Mouse (Mus musculus): ENCODE data around the gene H2afv. TPM values are rescaled to one million over a fixed set of nuclear protein-coding genes. Genes with fewer than 3 reads are reported as not detected.

H2afv gene
- polyA plus RNA-seq (2012; rRNA removed; ENCODE audit: low replicate concordance): 37.4 and 90.6 TPM in 2 replicates

GRCm38 (mm10) chr11:6444077-6444853 is at the start of gene H2afv:
H2afv (minus strand) TSS chr11:6444443.

GRCm38 (mm10) chr11:6475867-6476484 is 31.7 kb upstream of the H2afv start, which contains the start of gene Purb:
Purb (minus strand) TSS chr11:6475917.

GRCm38 (mm10) chr11:6414751-6415550 is 29.3 kb downstream of the H2afv start, which contains the start of gene Ppia:
Ppia (plus strand) TSS chr11:6415443.

GRCm38 (mm10) chr11:6388726-6389413 is 55.4 kb downstream of the H2afv start, which contains the start of gene Zmiz2:
Zmiz2 (plus strand) TSS chr11:6389074.

Other genes starting within 250 kb of the H2afv start
- not detected in 2 replicates for gene A730071L15Rik, start 244.4 kb downstream of the H2afv start, polyA plus RNA-seq (2012; rRNA removed; ENCODE audit: low replicate concordance)
- 45.7 and 62.2 TPM in 2 replicates for gene Nudcd3, start 244.0 kb downstream of the H2afv start, polyA plus RNA-seq (2012; rRNA removed; ENCODE audit: low replicate concordance)
- gene Npc1l1, start 214.3 kb downstream of the H2afv start, polyA plus RNA-seq (2012; rRNA removed; ENCODE audit: low replicate concordance): 0.14 and 0.42 TPM in 2 replicates
- gene Ddx56, start 176.7 kb downstream of the H2afv start, polyA plus RNA-seq (2012; rRNA removed; ENCODE audit: low replicate concordance): 41.4 and 53.5 TPM in 2 replicates
- gene Tmed4, start 169.6 kb downstream of the H2afv start, polyA plus RNA-seq (2012; rRNA removed; ENCODE audit: low replicate concordance): 127 and 129 TPM in 2 replicates
- gene Ogdh, start 152.8 kb downstream of the H2afv start, polyA plus RNA-seq (2012; rRNA removed; ENCODE audit: low replicate concordance): 240 and 319 TPM in 2 replicates
- gene Zmiz2, start 55.4 kb downstream of the H2afv start, polyA plus RNA-seq (2012; rRNA removed; ENCODE audit: low replicate concordance): 29.4 and 50.4 TPM in 2 replicates
- gene Ppia, start 29.0 kb downstream of the H2afv start, polyA plus RNA-seq (2012; rRNA removed; ENCODE audit: low replicate concordance): 983 and 1,438 TPM in 2 replicates
- 6.3 and 11.4 TPM in 2 replicates for gene Purb, start 31.5 kb upstream of the H2afv start, polyA plus RNA-seq (2012; rRNA removed; ENCODE audit: low replicate concordance)
- gene Myo1g, start 76.5 kb upstream of the H2afv start, polyA plus RNA-seq (2012; rRNA removed; ENCODE audit: low replicate concordance): 18.7 and 21.1 TPM in 2 replicates
- gene Ccm2, start 102.4 kb upstream of the H2afv start, polyA plus RNA-seq (2012; rRNA removed; ENCODE audit: low replicate concordance): 131 and 134 TPM in 2 replicates
- gene Nacad, start 161.6 kb upstream of the H2afv start, polyA plus RNA-seq (2012; rRNA removed; ENCODE audit: low replicate concordance): 1.4 and 12.8 TPM in 2 replicates
- 70.6 and 107 TPM in 2 replicates for gene Tbrg4, start 181.6 kb upstream of the H2afv start, polyA plus RNA-seq (2012; rRNA removed; ENCODE audit: low replicate concordance)
- not detected in 2 replicates for gene Wap, start 194.2 kb upstream of the H2afv start, polyA plus RNA-seq (2012; rRNA removed; ENCODE audit: low replicate concordance)
- 1.3 and 365 TPM in 2 replicates for gene Ramp3, start 214.1 kb upstream of the H2afv start, polyA plus RNA-seq (2012; rRNA removed; ENCODE audit: low replicate concordance)

All from subcutaneous adipose tissue, adult 2 months (tissue).